Mouse (Mus musculus): ENCODE results near the gene Ifitm10.

DNA sequence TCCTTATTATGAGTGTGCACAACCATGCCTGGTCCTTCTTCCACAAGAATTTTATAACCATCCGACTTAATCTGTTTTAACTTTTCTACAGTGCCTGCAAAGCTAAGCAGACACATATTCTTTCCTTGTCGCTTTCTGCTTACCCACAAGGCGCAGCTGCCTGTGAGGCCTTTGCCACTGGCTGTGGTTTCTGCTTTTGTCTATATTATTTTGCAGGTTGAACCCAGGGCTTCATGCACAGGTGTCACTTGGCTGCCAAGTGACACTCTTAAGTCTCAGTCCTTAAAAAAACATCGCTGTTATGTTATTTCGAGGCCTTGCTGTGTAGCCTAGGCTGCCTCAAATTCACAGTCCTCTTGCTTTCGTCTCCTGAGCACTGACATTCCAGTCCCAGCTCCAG lies 50.9 kb downstream of the Ifitm10 start:
- TF ChIP-seq POLR2A (IDR thresholded peaks at IDR 0.05; ENCODE audit: control insufficient read depth, extremely low read depth, insufficient read depth, low read length, poor library complexity) (no peak), CTCF (IDR thresholded peaks at IDR 0.05; ENCODE audit: borderline replicate concordance, control insufficient read depth, extremely low read depth, insufficient read depth, low read length, poor library complexity) (no peak)
